Mouse (Mus musculus): ENCODE measurements at regions not wholly inside any gene's neighbourhood (a gene's known extent, or its start where the extent isn't known, plus 50 kb on each side); places are given as distances from the start of the nearest gene placed in this dataset.

DNA sequence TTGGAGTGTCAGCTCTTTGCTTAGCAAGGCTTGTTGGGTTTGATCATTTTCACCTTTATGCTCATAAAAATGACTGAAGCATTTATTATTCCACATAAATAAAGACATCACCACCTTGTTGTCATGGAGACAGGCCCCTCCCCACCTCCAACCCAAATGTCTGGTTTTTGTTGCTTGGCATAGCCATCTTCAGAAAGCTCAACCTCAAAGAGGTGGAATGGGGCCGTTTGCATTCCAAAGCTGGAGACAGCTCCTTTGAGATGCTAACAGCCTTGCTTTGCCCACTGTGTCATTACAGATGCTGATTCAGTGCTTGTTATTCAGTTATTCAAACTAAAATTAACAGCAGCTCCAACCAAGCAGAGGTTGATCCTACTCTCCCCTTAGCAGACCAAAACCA, 51.9 kb upstream of the Lgalsl start:
- H3K9ac ChIP-seq (replicated peaks) = no peak overlapping the region
- H3K4me1 ChIP-seq (ENCODE audit: insufficient read depth) = no peaks in the 10 kb centered on the region
- no peaks in the 10 kb centered on the region for H3K9me3 ChIP-seq (ENCODE audit: low read length)
- TF ChIP-seq CTCF (IDR thresholded peaks at IDR 0.05; ENCODE audit: low read depth) (no peak), EP300 (IDR thresholded peaks at IDR 0.05; ENCODE audit: low read depth) (no peak)
- WGBS (ENCODE audit: insufficient replicate concordance) = 52% methylated on average over 1 of the region's 1 CpGs
- H3K4me2 ChIP-seq (ENCODE audit: low read depth, low read length) = no peak overlapping the region
- no peak overlapping the region for H3K27ac ChIP-seq (ENCODE audit: low read depth)
- no peaks in the 10 kb centered on the region for H3K36me3 ChIP-seq (replicated peaks; ENCODE audit: insufficient read depth, low read length)
- no peak for ATAC-seq
- no peaks in the 10 kb centered on the region for H3K27me3 ChIP-seq (ENCODE audit: insufficient read depth, low read length)
- no peak overlapping the region for H3K4me3 ChIP-seq (ENCODE audit: low read depth, low read length)
- DNase-seq = no peak

DNA sequence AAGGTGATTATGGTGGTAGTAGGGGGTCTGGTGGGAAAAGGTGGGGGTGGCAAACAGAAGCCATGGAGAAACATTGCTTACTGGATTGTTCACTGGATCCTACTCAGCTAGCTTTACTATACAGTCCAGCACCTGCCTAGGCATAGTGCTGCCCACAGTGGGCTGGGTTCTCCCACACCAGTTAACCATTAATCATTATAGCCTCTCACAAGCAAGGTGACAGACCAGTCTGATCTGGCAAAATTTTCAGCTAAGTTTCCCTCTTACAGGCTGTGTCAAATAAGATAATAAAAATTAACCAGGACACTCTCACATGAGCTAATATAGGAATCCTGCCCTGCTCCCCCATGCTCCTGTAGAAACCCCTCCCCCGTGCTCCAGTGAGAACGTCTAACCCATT, 53.1 kb upstream of the Lgalsl start:
- Histone ChIP-seq H3K4me1 (ENCODE audit: insufficient read depth) (no peaks in the 10 kb centered on the region), H3K9ac (replicated peaks) (no peak overlapping the region), H3K4me3 (ENCODE audit: low read depth, low read length) (no peak overlapping the region), H3K27me3 (ENCODE audit: insufficient read depth, low read length) (no peaks in the 10 kb centered on the region), H3K27ac (ENCODE audit: low read depth) (no peak overlapping the region), H3K36me3 (replicated peaks; ENCODE audit: insufficient read depth, low read length) (no peaks in the 10 kb centered on the region), H3K4me2 (ENCODE audit: low read depth, low read length) (no peak overlapping the region), H3K9me3 (ENCODE audit: low read length) (no peaks in the 10 kb centered on the region)
- TF ChIP-seq EP300 (IDR thresholded peaks at IDR 0.05; ENCODE audit: low read depth) (no peak), CTCF (IDR thresholded peaks at IDR 0.05; ENCODE audit: low read depth) (no peak)
- no peak for DNase-seq
- ATAC-seq = no peak
- WGBS (ENCODE audit: insufficient replicate concordance) = 63% methylated on average over 2 of the region's 2 CpGs

DNA sequence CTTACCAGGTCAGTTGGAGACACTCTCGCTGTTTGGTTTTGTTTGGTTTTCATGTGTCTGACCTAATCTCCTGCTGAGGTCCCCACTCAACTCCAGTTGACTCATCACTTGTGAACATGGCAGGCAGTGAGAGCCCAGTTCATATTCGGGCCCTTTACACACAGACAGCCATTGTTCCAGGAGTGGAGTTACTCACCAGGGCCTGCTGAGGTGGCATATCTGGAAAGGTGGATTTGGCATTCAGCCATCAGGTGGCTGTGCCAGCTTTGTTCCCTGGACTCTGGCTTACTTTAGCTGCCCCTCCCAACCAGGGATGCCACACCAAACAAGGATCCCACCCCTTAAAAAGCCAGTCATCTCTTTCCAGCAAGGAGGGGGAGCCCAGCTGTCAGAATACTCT, 56.2 kb upstream of the Lgalsl start:
- 83% methylated on average over 2 of the region's 2 CpGs for WGBS (ENCODE audit: insufficient replicate concordance)
- no peak for ATAC-seq

DNA sequence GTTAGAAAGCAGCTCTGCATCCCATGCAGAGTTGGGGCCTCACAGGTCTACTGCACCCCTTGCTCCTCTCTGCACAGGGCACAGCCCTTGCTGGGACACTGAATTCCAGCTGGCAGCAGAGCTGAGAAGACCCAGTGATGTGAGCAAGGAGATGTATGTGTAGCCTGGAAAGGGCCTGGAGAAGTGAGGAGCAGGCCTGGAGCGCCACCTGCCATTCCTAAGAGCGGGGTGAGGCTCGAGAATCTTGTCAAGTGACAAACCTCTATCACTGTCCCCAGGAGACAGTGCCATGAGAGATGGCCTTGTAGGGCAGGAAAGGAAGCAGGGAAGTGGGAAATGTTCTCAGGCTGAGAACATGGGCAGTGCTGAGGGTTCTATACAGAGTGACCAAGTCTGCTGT, 59.6 kb upstream of the Lgalsl start:
- TF ChIP-seq EP300 (IDR thresholded peaks at IDR 0.05; ENCODE audit: low read depth) (no peak), CTCF (IDR thresholded peaks at IDR 0.05; ENCODE audit: low read depth) (peak; percentile 39; the same call in 1 of the 2 replicates)
- DNase-seq (no peak), ATAC-seq (no peak)
- Histone ChIP-seq H3K9me3 (ENCODE audit: low read length) (no peaks in the 10 kb centered on the region), H3K27me3 (ENCODE audit: insufficient read depth, low read length) (no peaks in the 10 kb centered on the region), H3K4me3 (ENCODE audit: low read depth, low read length) (no peak overlapping the region), H3K27ac (ENCODE audit: low read depth) (no peak overlapping the region), H3K4me1 (ENCODE audit: insufficient read depth) (no peaks in the 10 kb centered on the region), H3K4me2 (ENCODE audit: low read depth, low read length) (no peak overlapping the region), H3K36me3 (replicated peaks; ENCODE audit: insufficient read depth, low read length) (no peaks in the 10 kb centered on the region), H3K9ac (replicated peaks) (no peak overlapping the region)
- 63% methylated on average over 3 of the region's 3 CpGs for WGBS (ENCODE audit: insufficient replicate concordance)

More for the DNA sequence above, 56.2 kb upstream of the Lgalsl start:
- Histone ChIP-seq H3K27me3 (ENCODE audit: insufficient read depth, low read length) (no peaks in the 10 kb centered on the region), H3K9ac (replicated peaks) (no peak overlapping the region), H3K4me1 (ENCODE audit: insufficient read depth) (no peaks in the 10 kb centered on the region), H3K27ac (ENCODE audit: low read depth) (no peak overlapping the region), H3K36me3 (replicated peaks; ENCODE audit: insufficient read depth, low read length) (no peaks in the 10 kb centered on the region), H3K9me3 (ENCODE audit: low read length) (no peaks in the 10 kb centered on the region), H3K4me3 (ENCODE audit: low read depth, low read length) (no peak overlapping the region), H3K4me2 (ENCODE audit: low read depth, low read length) (no peak overlapping the region)
- no peak for TF ChIP-seq CTCF (IDR thresholded peaks at IDR 0.05; ENCODE audit: low read depth)
- TF ChIP-seq EP300 (IDR thresholded peaks at IDR 0.05; ENCODE audit: low read depth) = no peak
- DNase-seq = no peak

DNA sequence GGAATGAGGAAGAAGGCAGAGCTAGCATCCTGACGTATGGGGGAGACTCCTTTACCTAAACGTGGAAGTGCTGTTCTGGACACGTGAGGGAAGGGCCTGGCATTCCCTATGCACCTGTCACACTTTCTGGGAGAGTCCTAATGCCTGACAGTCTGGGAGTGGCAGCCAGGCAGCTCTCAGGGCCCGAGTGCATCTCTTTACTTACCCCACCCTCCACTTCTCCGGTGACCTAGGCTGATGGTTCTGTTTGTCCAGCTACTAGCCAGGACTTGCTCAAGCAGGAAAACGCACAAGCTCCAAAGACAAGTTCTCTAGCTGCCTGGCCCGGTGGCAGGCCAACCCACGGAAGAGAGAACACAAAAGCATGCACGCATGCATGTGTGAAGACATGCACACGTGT, 60.9 kb upstream of the Lgalsl start:
- H3K27me3 ChIP-seq (ENCODE audit: insufficient read depth, low read length) = no peaks in the 10 kb centered on the region
- DNase-seq (no peak), ATAC-seq (no peak)
- H3K9me3 ChIP-seq (ENCODE audit: low read length) = no peaks in the 10 kb centered on the region
- 72% methylated on average over 10 of the region's 10 CpGs for WGBS (ENCODE audit: insufficient replicate concordance)
- no peak overlapping the region for H3K27ac ChIP-seq (ENCODE audit: low read depth)
- H3K4me1 ChIP-seq (ENCODE audit: insufficient read depth) = peaks cover 4% of the 10 kb centered on the region; the same call in 1 of the 2 replicates
- no peak overlapping the region for H3K4me3 ChIP-seq (ENCODE audit: low read depth, low read length)
- H3K4me2 ChIP-seq (ENCODE audit: low read depth, low read length) = no peak overlapping the region
- no peak overlapping the region for H3K9ac ChIP-seq (replicated peaks)
- H3K36me3 ChIP-seq (replicated peaks; ENCODE audit: insufficient read depth, low read length) = no peaks in the 10 kb centered on the region
- TF ChIP-seq CTCF (IDR thresholded peaks at IDR 0.05; ENCODE audit: low read depth) (no peak), EP300 (IDR thresholded peaks at IDR 0.05; ENCODE audit: low read depth) (no peak)

DNA sequence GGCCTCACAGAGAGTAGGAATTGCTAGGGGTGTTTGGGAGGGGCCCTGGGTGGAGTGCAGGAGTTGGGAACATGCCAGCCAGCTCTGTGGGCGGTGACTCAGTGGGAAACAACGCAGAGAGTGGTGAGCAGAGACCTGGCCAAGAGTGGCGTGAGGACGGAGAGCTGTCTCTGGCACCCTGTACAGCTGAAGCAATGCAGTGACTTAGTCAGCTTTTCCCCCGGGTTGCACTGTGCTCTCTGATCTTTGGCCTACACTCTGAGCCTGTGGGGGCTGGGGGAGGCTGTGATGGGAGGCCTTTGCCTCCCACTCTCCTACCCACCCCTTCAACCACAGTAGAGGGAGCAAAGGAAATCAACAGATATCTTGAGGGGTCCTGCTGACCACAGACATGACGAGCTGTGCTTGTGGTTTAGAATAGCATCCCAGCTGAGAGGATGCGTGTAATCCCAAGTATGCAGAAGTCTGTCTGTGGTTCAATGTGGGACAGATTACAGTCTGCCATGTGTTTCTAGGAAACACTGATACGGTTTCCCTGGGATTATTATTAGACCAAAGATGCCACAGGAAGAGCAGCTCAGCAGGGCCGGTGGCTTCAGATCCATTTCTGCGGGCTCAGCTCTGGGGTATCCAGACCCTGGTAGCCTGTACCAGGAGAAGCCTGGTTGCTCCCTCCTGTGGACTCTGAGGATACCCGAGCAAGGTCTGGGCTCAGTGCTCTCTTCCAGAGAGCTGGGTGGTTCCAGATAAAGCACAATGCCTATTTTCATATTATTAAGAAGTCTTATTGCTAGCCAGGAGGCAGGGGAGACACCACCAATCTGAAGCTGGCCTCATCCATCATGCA, 65.6 kb upstream of the Lgalsl start:
- no peaks in the 10 kb centered on the region for H3K36me3 ChIP-seq (replicated peaks; ENCODE audit: insufficient read depth, low read length)
- no peaks in the 10 kb centered on the region for H3K27me3 ChIP-seq (ENCODE audit: insufficient read depth, low read length)
- WGBS (ENCODE audit: insufficient replicate concordance) = 18% methylated on average over 11 of the region's 11 CpGs
- DNase-seq (peak; percentile 41), ATAC-seq (peak; percentile 76)
- H3K27ac ChIP-seq (ENCODE audit: low read depth) = no peak overlapping the region
- peaks cover 6% of the 10 kb centered on the region; the same call in 1 of the 2 replicates for H3K4me1 ChIP-seq (ENCODE audit: insufficient read depth)
- no peaks in the 10 kb centered on the region for H3K9me3 ChIP-seq (ENCODE audit: low read length)
- no peak overlapping the region for H3K4me3 ChIP-seq (ENCODE audit: low read depth, low read length)
- no peak overlapping the region for H3K4me2 ChIP-seq (ENCODE audit: low read depth, low read length)
- no peak overlapping the region for H3K9ac ChIP-seq (replicated peaks)
- TF ChIP-seq CTCF (IDR thresholded peaks at IDR 0.05; ENCODE audit: low read depth) (no peak), EP300 (IDR thresholded peaks at IDR 0.05; ENCODE audit: low read depth) (peak; percentile 62)

Data from liver, postnatal 0 days (tissue).